In the genomic region with DNA sequence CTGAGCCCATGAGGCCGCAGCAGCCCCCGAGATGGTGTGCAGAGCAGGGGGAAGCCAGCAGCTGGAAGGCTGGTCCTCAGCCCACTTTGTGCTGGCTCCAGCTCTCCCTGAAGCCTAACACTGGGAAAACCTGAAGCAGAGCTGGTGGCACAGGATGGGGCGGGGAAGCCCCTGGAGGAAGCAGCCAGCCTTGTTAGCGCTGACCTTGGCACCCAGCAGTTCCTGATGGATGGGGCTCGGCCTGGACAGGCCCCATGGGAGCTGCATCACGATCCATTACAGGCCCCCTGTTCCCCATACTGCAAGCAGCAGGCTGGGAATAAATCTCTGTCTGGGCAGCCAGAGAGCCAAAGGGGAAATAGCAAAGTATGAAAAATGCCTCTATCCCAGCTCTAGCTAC, we compare ENCODE assay signal across 10 mouse cellular contexts. TPM values are rescaled to one million over a fixed set of nuclear protein-coding genes. Genes with fewer than 3 reads are reported as not detected.
DNase-seq lines count a peak whose midpoint lies in the region; ATAC-seq and TF ChIP-seq lines count a peak whose summit lies in the region.
"Had no signal": no experiment of that assay in that cellular context is flagged by ENCODE, and none has a peak within 500 bp of the region (broad histone marks: within the 10 kb centered on the region; RNA-seq: fewer than 3 reads in every experiment).

No protein-coding gene starts in this region.

- no peak overlapping the region for H3K4me3 ChIP-seq in intestine, postnatal 0 days (ENCODE audit: low read depth, low read length)
- H3K4me3 ChIP-seq: heart, adult 2 months had no signal

- no peaks in the 10 kb centered on the region for H3K4me1 ChIP-seq in intestine, postnatal 0 days (replicated peaks; ENCODE audit: control insufficient read depth, insufficient read depth, low read length)

- H3K4me2 ChIP-seq in intestine, postnatal 0 days (replicated peaks; ENCODE audit: low read depth), result 0 out of 2 replicates have a peak overlapping the region, but pooled peaks have one; percentile 10

- ATAC-seq in intestine, postnatal 0 days, result no peak

- no peaks in the 10 kb centered on the region for H3K9me3 ChIP-seq in intestine, postnatal 0 days (ENCODE audit: control insufficient read depth)

- H3K27ac ChIP-seq in intestine, postnatal 0 days (ENCODE audit: low read depth, low read length), result no peak overlapping the region
- H3K27ac ChIP-seq: heart, adult 2 months had no signal

- intact Hi-C loops in left cerebral cortex, postnatal 10 days (cut with DNase I), result no loop called here

- peak; percentile 15 to 31 for DNase-seq in kidney, postnatal 36 days
- no peak for DNase-seq in kidney, adult 18-20 months
- DNase-seq in MN1 (ENCODE audit: low spot score), result peak; percentile 7
- peak; percentile 57 to 71 for DNase-seq in adrenal gland, postnatal 36 days
- DNase-seq in layer of hippocampus, postnatal 14 days (ENCODE audit: low spot score in 2 of 2), result no peak
- DNase-seq in cerebellum, postnatal 36 days, result no peak
- no peak for DNase-seq in left cerebral cortex, postnatal 10 days (ENCODE audit: extremely low spot score in 1 of 2, low spot score in 2 of 2)
- DNase-seq: heart, adult 2 months had no signal

- H3K9ac ChIP-seq in intestine, postnatal 0 days (ENCODE audit: low read depth, low read length), result no peak overlapping the region

- H3K27me3 ChIP-seq in intestine, postnatal 0 days (replicated peaks; ENCODE audit: control insufficient read depth, insufficient read depth, low read length), result no peaks in the 10 kb centered on the region

- 17% methylated on average over 6 of the region's 6 CpGs for WGBS in intestine, postnatal 0 days

- TF ChIP-seq CTCF in intestine, postnatal 0 days (IDR thresholded peaks at IDR 0.05; ENCODE audit: low read depth), result no peak

- no peaks in the 10 kb centered on the region for H3K36me3 ChIP-seq in intestine, postnatal 0 days (ENCODE audit: control insufficient read depth, insufficient read depth)

RNA-seq across cellular contexts. Expression of a gene that starts 58.1 kb away (rescaled TPM):
- not detected for total RNA-seq in adrenal gland, postnatal 36 days (2021)
- polyA plus RNA-seq in intestine, postnatal 0 days (2015; fragmentation: Nextera tagmentation; extraction: Ambion mirVana), result not detected in 2 replicates
- under 1 TPM; 0.14 to 0.28 TPM for total RNA-seq in layer of hippocampus, postnatal 14 days (2021)
- not detected for total RNA-seq in left cerebral cortex, postnatal 10 days (2021)
- total RNA-seq: heart, adult 2 months; liver, adult 2 months had no signal
- polyA plus RNA-seq: heart, adult 2 months had no signal

Comparison
In these comparisons a context has a peak if more than half of its experiments do, and no peak if none do; other contexts are left out.
1. DNase-seq: peak in kidney, postnatal 36 days (2 of 2), MN1 (single experiment) and adrenal gland, postnatal 36 days (2 of 2); none in kidney, adult 18-20 months (single experiment), layer of hippocampus, postnatal 14 days (0 of 2), cerebellum, postnatal 36 days (0 of 2) and left cerebral cortex, postnatal 10 days (0 of 2).